Mouse (Mus musculus) E14TG2a.4 (cell line): Measurements from ENCODE around the gene Slc35a5.

Source experiments
- CTCF ChIP-seq: conservative IDR thresholded peaks from 2 replicates; pipeline ENCODE4 v1.5.1; 2014; ENCODE audit warnings: low read length
- NANOG ChIP-seq: IDR thresholded peaks from 2 replicates; pipeline ENCODE4 v1.6.1; 2014; ENCODE audit warnings: borderline replicate concordance, low read length, mixed read lengths
- POU5F1 ChIP-seq: IDR thresholded peaks from 2 replicates; pipeline ENCODE4 v1.6.1; 2014; ENCODE audit warnings: low read length, borderline replicate concordance

GRCm38 (mm10) chr16:45204438-45204837 is 45.9 kb upstream of the Slc35a5 start:
- TF ChIP-seq CTCF (no peak), NANOG (no peak), POU5F1 (no peak)
